Mouse (Mus musculus): ENCODE measurements around the gene 2210011C24Rik. TPM values are rescaled to one million over a fixed set of nuclear protein-coding genes. Genes with fewer than 3 reads are reported as not detected.
A peak's percentile ranks its signal among the peaks of the same experiment; 100 is the strongest.

Gene 2210011C24Rik
- polyA plus RNA-seq, 1 experiment from 2014 or later: not detected

- ATAC-seq (ENCODE audit: low FRiP score) (peak; percentile 84), DNase-seq (ENCODE audit: low spot score) (peak; percentile 83)
- no peaks in the 10 kb centered on the region for H3K4me1 ChIP-seq (replicated peaks; ENCODE audit: control insufficient read depth, insufficient read depth, low read length)
- peak overlapping the region; percentile 40 for H3K4me3 ChIP-seq (ENCODE audit: low read depth, low read length)
- no peak overlapping the region for H3K27ac ChIP-seq (ENCODE audit: low read depth, low read length)
- H3K9ac ChIP-seq (ENCODE audit: low read depth, low read length): 0 out of 2 replicates have a peak overlapping the region, but pooled peaks have one; percentile 43
- under 1% methylated on average over 41 of the region's 41 CpGs for WGBS
- no peaks in the 10 kb centered on the region for H3K9me3 ChIP-seq (ENCODE audit: control insufficient read depth, low read length)
- peak overlapping the region; percentile 82 for H3K4me2 ChIP-seq (replicated peaks; ENCODE audit: low read depth, low read length)
- H3K36me3 ChIP-seq (ENCODE audit: control insufficient read depth, insufficient read depth, low read length): no peaks in the 10 kb centered on the region
- H3K27me3 ChIP-seq (ENCODE audit: control insufficient read depth, insufficient read depth, low read length): peaks cover 12% of the 10 kb centered on the region
Measured at GRCm38 (mm10) chr8:84025863-84026262, 13.9 kb upstream of the 2210011C24Rik start.

- WGBS: 11% methylated on average over 10 of the region's 10 CpGs
- Histone ChIP-seq H3K4me2 (replicated peaks; ENCODE audit: low read depth, low read length) (no peak overlapping the region), H3K27ac (ENCODE audit: low read depth, low read length) (no peak overlapping the region), H3K9me3 (ENCODE audit: control insufficient read depth, low read length) (no peaks in the 10 kb centered on the region), H3K36me3 (ENCODE audit: control insufficient read depth, insufficient read depth, low read length) (no peaks in the 10 kb centered on the region), H3K4me1 (replicated peaks; ENCODE audit: control insufficient read depth, insufficient read depth, low read length) (no peaks in the 10 kb centered on the region), H3K4me3 (ENCODE audit: low read depth, low read length) (no peak overlapping the region), H3K27me3 (ENCODE audit: control insufficient read depth, insufficient read depth, low read length) (peaks cover 12% of the 10 kb centered on the region), H3K9ac (ENCODE audit: low read depth, low read length) (no peak overlapping the region)
- ATAC-seq (ENCODE audit: low FRiP score) (no peak), DNase-seq (ENCODE audit: low spot score) (peak; percentile 78)
Measured at GRCm38 (mm10) chr8:84024171-84024570, 12.2 kb upstream of the 2210011C24Rik start.

GRCm38 (mm10) chr8:84023631-84024030 lies 11.7 kb upstream of the 2210011C24Rik start:
- peaks cover 12% of the 10 kb centered on the region for H3K27me3 ChIP-seq (ENCODE audit: control insufficient read depth, insufficient read depth, low read length)
- WGBS: 29% methylated on average over 1 of the region's 1 CpGs
- no peaks in the 10 kb centered on the region for H3K36me3 ChIP-seq (ENCODE audit: control insufficient read depth, insufficient read depth, low read length)
- ATAC-seq (ENCODE audit: low FRiP score) (no peak), DNase-seq (ENCODE audit: low spot score) (no peak)
- no peak overlapping the region for H3K4me2 ChIP-seq (replicated peaks; ENCODE audit: low read depth, low read length)
- H3K4me1 ChIP-seq (replicated peaks; ENCODE audit: control insufficient read depth, insufficient read depth, low read length): no peaks in the 10 kb centered on the region
- no peak overlapping the region for H3K27ac ChIP-seq (ENCODE audit: low read depth, low read length)
- no peaks in the 10 kb centered on the region for H3K9me3 ChIP-seq (ENCODE audit: control insufficient read depth, low read length)
- no peak overlapping the region for H3K4me3 ChIP-seq (ENCODE audit: low read depth, low read length)
- no peak overlapping the region for H3K9ac ChIP-seq (ENCODE audit: low read depth, low read length)

- H3K4me3 ChIP-seq (ENCODE audit: low read depth, low read length): no peak overlapping the region
- no peaks in the 10 kb centered on the region for H3K36me3 ChIP-seq (ENCODE audit: control insufficient read depth, insufficient read depth, low read length)
- no peak overlapping the region for H3K4me2 ChIP-seq (replicated peaks; ENCODE audit: low read depth, low read length)
- DNase-seq (ENCODE audit: low spot score) (no peak), ATAC-seq (ENCODE audit: low FRiP score) (no peak)
- WGBS: 49% methylated on average over 5 of the region's 5 CpGs
- no peaks in the 10 kb centered on the region for H3K4me1 ChIP-seq (replicated peaks; ENCODE audit: control insufficient read depth, insufficient read depth, low read length)
- H3K27me3 ChIP-seq (ENCODE audit: control insufficient read depth, insufficient read depth, low read length): peaks cover 9% of the 10 kb centered on the region
- H3K27ac ChIP-seq (ENCODE audit: low read depth, low read length): no peak overlapping the region
- H3K9me3 ChIP-seq (ENCODE audit: control insufficient read depth, low read length): no peaks in the 10 kb centered on the region
- no peak overlapping the region for H3K9ac ChIP-seq (ENCODE audit: low read depth, low read length)
Measured at GRCm38 (mm10) chr8:84023085-84023484, 11.1 kb upstream of the 2210011C24Rik start.

- no peak for ATAC-seq (ENCODE audit: low FRiP score)
- DNase-seq (ENCODE audit: low spot score): no peak
- Histone ChIP-seq H3K27me3 (ENCODE audit: control insufficient read depth, insufficient read depth, low read length) (peaks cover 3% of the 10 kb centered on the region), H3K27ac (ENCODE audit: low read depth, low read length) (no peak overlapping the region), H3K4me3 (ENCODE audit: low read depth, low read length) (no peak overlapping the region), H3K9me3 (ENCODE audit: control insufficient read depth, low read length) (no peaks in the 10 kb centered on the region), H3K36me3 (ENCODE audit: control insufficient read depth, insufficient read depth, low read length) (no peaks in the 10 kb centered on the region), H3K4me2 (replicated peaks; ENCODE audit: low read depth, low read length) (peak overlapping the region; percentile 21; the same call in 1 of the 2 replicates), H3K9ac (ENCODE audit: low read depth, low read length) (no peak overlapping the region), H3K4me1 (replicated peaks; ENCODE audit: control insufficient read depth, insufficient read depth, low read length) (no peaks in the 10 kb centered on the region)
- WGBS: 47% methylated on average over 12 of the region's 12 CpGs
Measured at GRCm38 (mm10) chr8:84021569-84021968, 9.6 kb upstream of the 2210011C24Rik start.

- DNase-seq (ENCODE audit: low spot score) (no peak), ATAC-seq (ENCODE audit: low FRiP score) (no peak)
- Histone ChIP-seq H3K4me1 (replicated peaks; ENCODE audit: control insufficient read depth, insufficient read depth, low read length) (no peaks in the 10 kb centered on the region), H3K27ac (ENCODE audit: low read depth, low read length) (no peak within 1 kb of the TSS), H3K27me3 (ENCODE audit: control insufficient read depth, insufficient read depth, low read length) (peaks cover 2% of the 10 kb centered on the region), H3K9ac (ENCODE audit: low read depth, low read length) (no peak within 1 kb of the TSS), H3K4me3 (ENCODE audit: low read depth, low read length) (no peak within 1 kb of the TSS), H3K36me3 (ENCODE audit: control insufficient read depth, insufficient read depth, low read length) (no peaks in the 10 kb centered on the region), H3K9me3 (ENCODE audit: control insufficient read depth, low read length) (no peaks in the 10 kb centered on the region), H3K4me2 (replicated peaks; ENCODE audit: low read depth, low read length) (peak within 1 kb of the TSS; percentile 21; the same call in 1 of the 2 replicates)
- WGBS: 8% methylated on average over 18 of the region's 18 CpGs
Measured at GRCm38 (mm10) chr8:84021096-84021495, 9.1 kb upstream of the 2210011C24Rik start, which contains the start of gene Palm3. Gene Palm3 (plus strand): TSS chr8:84021471.

- Histone ChIP-seq H3K27me3 (ENCODE audit: control insufficient read depth, insufficient read depth, low read length) (no peaks in the 10 kb centered on the region; the same call in none of the 2 replicates), H3K4me3 (ENCODE audit: low read depth, low read length) (no peak overlapping the region), H3K27ac (ENCODE audit: low read depth, low read length) (no peak overlapping the region), H3K4me2 (replicated peaks; ENCODE audit: low read depth, low read length) (no peak overlapping the region), H3K9ac (ENCODE audit: low read depth, low read length) (no peak overlapping the region), H3K4me1 (replicated peaks; ENCODE audit: control insufficient read depth, insufficient read depth, low read length) (no peaks in the 10 kb centered on the region), H3K36me3 (ENCODE audit: control insufficient read depth, insufficient read depth, low read length) (no peaks in the 10 kb centered on the region), H3K9me3 (ENCODE audit: control insufficient read depth, low read length) (no peaks in the 10 kb centered on the region)
- 83% methylated on average over 9 of the region's 9 CpGs for WGBS
- ATAC-seq (ENCODE audit: low FRiP score) (no peak), DNase-seq (ENCODE audit: low spot score) (no peak)
Measured at GRCm38 (mm10) chr8:84019738-84020137, 7.8 kb upstream of the 2210011C24Rik start.

- ATAC-seq (ENCODE audit: low FRiP score) (no peak), DNase-seq (ENCODE audit: low spot score) (no peak)
- peaks cover 26% of the 10 kb centered on the region for H3K27me3 ChIP-seq (ENCODE audit: control insufficient read depth, insufficient read depth, low read length)
- peaks cover 11% of the 10 kb centered on the region for H3K4me1 ChIP-seq (replicated peaks; ENCODE audit: control insufficient read depth, insufficient read depth, low read length)
- H3K9ac ChIP-seq (ENCODE audit: low read depth, low read length): no peak overlapping the region
- H3K4me2 ChIP-seq (replicated peaks; ENCODE audit: low read depth, low read length): no peak overlapping the region
- H3K4me3 ChIP-seq (ENCODE audit: low read depth, low read length): no peak overlapping the region
- H3K27ac ChIP-seq (ENCODE audit: low read depth, low read length): no peak overlapping the region
- no peaks in the 10 kb centered on the region for H3K36me3 ChIP-seq (ENCODE audit: control insufficient read depth, insufficient read depth, low read length)
- WGBS: 93% methylated on average over 5 of the region's 5 CpGs
- H3K9me3 ChIP-seq (ENCODE audit: control insufficient read depth, low read length): no peaks in the 10 kb centered on the region
Measured at GRCm38 (mm10) chr8:84015833-84016232, 3.9 kb upstream of the 2210011C24Rik start.

- Histone ChIP-seq H3K4me3 (ENCODE audit: low read depth, low read length) (peak overlapping the region; percentile 49), H3K9me3 (ENCODE audit: control insufficient read depth, low read length) (no peaks in the 10 kb centered on the region), H3K4me1 (replicated peaks; ENCODE audit: control insufficient read depth, insufficient read depth, low read length) (peaks cover 13% of the 10 kb centered on the region), H3K27me3 (ENCODE audit: control insufficient read depth, insufficient read depth, low read length) (peaks cover 39% of the 10 kb centered on the region), H3K9ac (ENCODE audit: low read depth, low read length) (no peak overlapping the region), H3K27ac (ENCODE audit: low read depth, low read length) (no peak overlapping the region), H3K4me2 (replicated peaks; ENCODE audit: low read depth, low read length) (peak overlapping the region; percentile 93), H3K36me3 (ENCODE audit: control insufficient read depth, insufficient read depth, low read length) (no peaks in the 10 kb centered on the region)
- peak; percentile 56 for DNase-seq (ENCODE audit: low spot score)
- no peak; the same call in 1 of the 2 replicates for ATAC-seq (ENCODE audit: low FRiP score)
- 6% methylated on average over 35 of the region's 35 CpGs for WGBS
Measured at GRCm38 (mm10) chr8:84012499-84013165, 661 bp upstream of the 2210011C24Rik start.
